Mouse (Mus musculus) heart, adult 2 months (tissue): ENCODE data around the gene Fgd5.

Experiments used
- CTCF ChIP-seq: fragments of 200-600 bp; IDR thresholded peaks from 2 replicates; pipeline ENCODE4 v1.8.1; 2022; ENCODE audit warnings: antibody characterized with exemption, mild to moderate bottlenecking, moderate library complexity
- POLR2A ChIP-seq: fragments of 200-500 bp; IDR thresholded peaks from 2 replicates; pipeline ENCODE4 v1.6.1; 2011; ENCODE audit warnings: mild to moderate bottlenecking, low read depth, low read length, control low read depth; ENCODE audit not compliant: insufficient read depth

DNA sequence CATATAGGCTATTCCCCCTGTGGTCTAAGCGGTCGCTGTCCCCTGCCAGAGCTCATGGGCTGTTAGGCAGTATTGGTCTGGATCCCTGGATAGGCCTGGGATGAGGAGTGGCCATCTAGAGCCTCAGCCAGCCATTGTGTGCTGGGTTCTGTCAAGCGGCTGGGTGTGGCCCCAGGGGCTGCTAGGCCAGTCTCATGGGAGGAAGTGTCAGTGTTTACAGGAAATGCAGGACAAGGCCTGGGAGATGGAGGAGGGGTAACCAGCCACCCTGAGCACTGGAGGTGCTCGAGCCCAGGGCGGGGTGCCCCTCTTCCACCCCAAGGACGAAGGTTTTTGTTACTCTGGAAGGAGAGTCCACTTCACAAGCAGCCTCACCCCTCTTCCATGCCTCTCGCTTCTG lies 36.3 kb downstream of the Fgd5 start:
- TF ChIP-seq POLR2A (peak; percentile 48), CTCF (peak; percentile 13; the same call in 1 of the 2 replicates)
